Mouse (Mus musculus) liver, embryonic 16.5 days (tissue): Measurements from ENCODE around the gene Dpy30. TPM values are rescaled to one million over a fixed set of nuclear protein-coding genes. Genes with fewer than 3 reads are reported as not detected.

Source experiments
- ATAC-seq: fragments of 200-750 bp; cut with Nextera tagmentation; 2 replicates; pipeline ENCODE4 v1.8.0; 2017; ENCODE audit warnings: low read depth, mild to moderate bottlenecking, moderate number of reproducible peaks, moderate library complexity
- H3K27ac ChIP-seq: fragments of 300-500 bp; sonication (generic); 2 replicates; pipeline ENCODE4 v1.5.1; 2014; ENCODE audit warnings: mild to moderate bottlenecking, low read length
- H3K27me3 ChIP-seq: fragments of 300-500 bp; sonication (generic); 2 replicates; pipeline ENCODE4 v1.6.1; 2014; ENCODE audit warnings: low read depth, low read length, mixed read lengths; ENCODE audit not compliant: control insufficient read depth, insufficient read depth
- H3K36me3 ChIP-seq: fragments of 300-500 bp; sonication (generic); 2 replicates; pipeline ENCODE4 v1.6.1; 2014; ENCODE audit warnings: mild to moderate bottlenecking; ENCODE audit not compliant: control insufficient read depth, insufficient read depth
- H3K4me1 ChIP-seq: fragments of 300-500 bp; sonication (generic); 2 replicates; pipeline ENCODE4 v1.6.1; 2014; ENCODE audit warnings: low read depth, low read length, mixed read lengths; ENCODE audit not compliant: control insufficient read depth
- H3K4me2 ChIP-seq: fragments of 300-500 bp; sonication (generic); 2 replicates; pipeline ENCODE4 v1.6.1; 2014; ENCODE audit warnings: low read depth, low read length, mixed read lengths
- H3K4me3 ChIP-seq: fragments of 300-500 bp; sonication (generic); 2 replicates; pipeline ENCODE4 v1.5.1; 2014; ENCODE audit warnings: low read depth, mild to moderate bottlenecking, low read length
- H3K9ac ChIP-seq: fragments of 300-500 bp; sonication (generic); 2 replicates; pipeline ENCODE4 v1.6.1; 2014; ENCODE audit warnings: low read depth, low read length
- H3K9me3 ChIP-seq: fragments of 300-500 bp; sonication (generic); replicated peaks from 2 replicates; pipeline ENCODE4 v1.6.1; 2016; ENCODE audit warnings: low read length; ENCODE audit not compliant: control insufficient read depth
- WGBS: fragments of 180-500 bp; shearing (Covaris S2); extraction: QIAGEN DNeasy Blood & Tissue Kit; methylation state at CpG from one replicate; pipeline ENCODE4 v1.1.7; 2014; ENCODE audit not compliant: insufficient replicate concordance; 5-methylcytosine and 5-hydroxymethylcytosine counted together
- polyA plus RNA-seq: library from polyadenylated mRNA; unstranded; fragments of >200 nt; fragmentation: Nextera tagmentation; extraction: Ambion mirVana; gene quantifications from 2 replicates; pipeline ENCODE4 v1.2.1, GENCODE M21; 2015

Dpy30 gene
- polyA plus RNA-seq, 1 experiment from 2014 or later: 91.7 TPM

GRCm38 (mm10) chr17:74286140-74286730 lies 37.5 kb downstream of the Dpy30 start:
- Histone ChIP-seq H3K27me3 (no peaks in the 10 kb centered on the region), H3K36me3 (peaks cover 8% of the 10 kb centered on the region; the same call in 1 of the 2 replicates), H3K4me1 (peaks cover 56% of the 10 kb centered on the region), H3K9ac (no peak overlapping the region), H3K4me3 (no peak overlapping the region), H3K9me3 (no peaks in the 10 kb centered on the region), H3K4me2 (peak overlapping the region; percentile 19; the same call in 1 of the 2 replicates), H3K27ac (peak overlapping the region; percentile 66)
- 43% methylated on average over 4 of the region's 4 CpGs for WGBS
- peak; percentile 70 for ATAC-seq

GRCm38 (mm10) chr17:74285730-74286129 lies 38.0 kb downstream of the Dpy30 start:
- Histone ChIP-seq H3K4me2 (peak overlapping the region; percentile 19; the same call in 1 of the 2 replicates), H3K4me3 (no peak overlapping the region), H3K27ac (peak overlapping the region; percentile 1), H3K9me3 (no peaks in the 10 kb centered on the region), H3K4me1 (peaks cover 52% of the 10 kb centered on the region), H3K9ac (no peak overlapping the region), H3K27me3 (no peaks in the 10 kb centered on the region), H3K36me3 (peaks cover 12% of the 10 kb centered on the region; the same call in 1 of the 2 replicates)
- ATAC-seq: no peak
- WGBS: 34% methylated on average over 2 of the region's 2 CpGs

- peaks cover 45% of the 10 kb centered on the region for H3K4me1 ChIP-seq
- H3K27ac ChIP-seq: peak overlapping the region; percentile 70
- H3K4me3 ChIP-seq: no peak overlapping the region
- 0 out of 2 replicates have a peak, but pooled peaks have one; percentile 30 for ATAC-seq
- peaks cover 13% of the 10 kb centered on the region; the same call in 1 of the 2 replicates for H3K36me3 ChIP-seq
- 0 out of 2 replicates have a peak overlapping the region, but pooled peaks have one; percentile 37 for H3K9ac ChIP-seq
- peak overlapping the region; percentile 45 for H3K4me2 ChIP-seq
- H3K27me3 ChIP-seq: no peaks in the 10 kb centered on the region
- 36% methylated on average over 2 of the region's 2 CpGs for WGBS
- H3K9me3 ChIP-seq: no peaks in the 10 kb centered on the region
These were observed 39.2 kb downstream of the Dpy30 start for GRCm38 (mm10) chr17:74284397-74285115.

- no peak overlapping the region for H3K27ac ChIP-seq
- 87% methylated on average over 3 of the region's 3 CpGs for WGBS
- no peak overlapping the region for H3K4me3 ChIP-seq
- no peaks in the 10 kb centered on the region for H3K27me3 ChIP-seq
- peaks cover 40% of the 10 kb centered on the region for H3K4me1 ChIP-seq
- no peak overlapping the region for H3K9ac ChIP-seq
- ATAC-seq: no peak
- peaks cover 5% of the 10 kb centered on the region; the same call in 1 of the 2 replicates for H3K36me3 ChIP-seq
- H3K4me2 ChIP-seq: no peak overlapping the region
- H3K9me3 ChIP-seq: no peaks in the 10 kb centered on the region
These were observed 41.7 kb downstream of the Dpy30 start for GRCm38 (mm10) chr17:74282024-74282423.

GRCm38 (mm10) chr17:74278966-74279869 lies 44.5 kb downstream of the Dpy30 start:
- H3K9me3 ChIP-seq: no peaks in the 10 kb centered on the region
- no peak overlapping the region for H3K4me2 ChIP-seq
- peaks cover 5% of the 10 kb centered on the region; the same call in 1 of the 2 replicates for H3K36me3 ChIP-seq
- peaks cover 25% of the 10 kb centered on the region for H3K4me1 ChIP-seq
- no peak overlapping the region for H3K9ac ChIP-seq
- H3K27ac ChIP-seq: peak overlapping the region; percentile 16
- H3K4me3 ChIP-seq: no peak overlapping the region
- ATAC-seq: peak; percentile 65
- 86% methylated on average over 8 of the region's 8 CpGs for WGBS
- no peaks in the 10 kb centered on the region for H3K27me3 ChIP-seq

GRCm38 (mm10) chr17:74274471-74274870 lies 49.3 kb downstream of the Dpy30 start:
- WGBS: 44% methylated on average over 3 of the region's 3 CpGs
- H3K9ac ChIP-seq: no peak overlapping the region
- H3K4me2 ChIP-seq: no peak overlapping the region
- H3K4me3 ChIP-seq: no peak overlapping the region
- ATAC-seq: no peak
- no peak overlapping the region for H3K27ac ChIP-seq
- H3K4me1 ChIP-seq: peaks cover 35% of the 10 kb centered on the region
- no peaks in the 10 kb centered on the region for H3K9me3 ChIP-seq
- no peaks in the 10 kb centered on the region; the same call in 1 of the 2 replicates for H3K36me3 ChIP-seq
- H3K27me3 ChIP-seq: no peaks in the 10 kb centered on the region

- H3K9me3 ChIP-seq: peaks cover 5% of the 10 kb centered on the region
- WGBS: 47% methylated on average over 16 of the region's 16 CpGs
- no peak overlapping the region; the same call in 1 of the 2 replicates for H3K4me2 ChIP-seq
- H3K36me3 ChIP-seq: no peaks in the 10 kb centered on the region; the same call in 1 of the 2 replicates
- peak overlapping the region; percentile 32; the same call in 1 of the 2 replicates for H3K27ac ChIP-seq
- H3K4me3 ChIP-seq: no peak overlapping the region
- ATAC-seq: no peak
- H3K4me1 ChIP-seq: peaks cover 33% of the 10 kb centered on the region
- H3K27me3 ChIP-seq: no peaks in the 10 kb centered on the region
- no peak overlapping the region for H3K9ac ChIP-seq
These were observed 51.0 kb downstream of the Dpy30 start for GRCm38 (mm10) chr17:74272683-74273205.

GRCm38 (mm10) chr17:74271541-74272268 lies 52.0 kb downstream of the Dpy30 start:
- no peak for ATAC-seq
- no peak overlapping the region for H3K4me3 ChIP-seq
- H3K4me1 ChIP-seq: peaks cover 39% of the 10 kb centered on the region
- H3K9me3 ChIP-seq: peaks cover 6% of the 10 kb centered on the region
- H3K36me3 ChIP-seq: no peaks in the 10 kb centered on the region; the same call in 1 of the 2 replicates
- H3K27me3 ChIP-seq: no peaks in the 10 kb centered on the region
- H3K9ac ChIP-seq: no peak overlapping the region
- 36% methylated on average over 3 of the region's 3 CpGs for WGBS
- peak overlapping the region; percentile 32; the same call in 1 of the 2 replicates for H3K27ac ChIP-seq
- no peak overlapping the region for H3K4me2 ChIP-seq
